ENCODE assay signal across 9 mouse cellular contexts in genomic region chr8:117107533-117107932, GRCm38 (mm10). TPM values are rescaled to one million over a fixed set of nuclear protein-coding genes. Genes with fewer than 3 reads are reported as not detected.
DNase-seq lines count a peak whose midpoint lies in the region; ATAC-seq and TF ChIP-seq lines count a peak whose summit lies in the region.
"Had no signal": no experiment of that assay in that cellular context is flagged by ENCODE, and none has a peak within 500 bp of the region (broad histone marks: within the 10 kb centered on the region; RNA-seq: fewer than 3 reads in every experiment).

No protein-coding gene starts in this region.

- ATAC-seq in midbrain, embryonic 11.5 days (ENCODE audit: low FRiP score): no peak
- no peak for ATAC-seq in midbrain, embryonic 16.5 days

- no peaks in the 10 kb centered on the region for H3K79me2 ChIP-seq in liver, adult 2 months (ENCODE audit: control insufficient read depth, insufficient read depth, low read length)

- no peaks in the 10 kb centered on the region for H3K27me3 ChIP-seq in midbrain, embryonic 11.5 days (ENCODE audit: control insufficient read depth, insufficient read depth, low read length)
- no peaks in the 10 kb centered on the region for H3K27me3 ChIP-seq in midbrain, embryonic 16.5 days (ENCODE audit: control insufficient read depth, insufficient read depth, low read depth, low read length)
- no peaks in the 10 kb centered on the region for H3K27me3 ChIP-seq in liver, adult 2 months (ENCODE audit: control insufficient read depth, insufficient read depth, low read length)
- H3K27me3 ChIP-seq in thymus, adult 2 months (ENCODE audit: control insufficient read depth, insufficient read depth, low read length): no peaks in the 10 kb centered on the region
- H3K27me3 ChIP-seq: embryonic facial prominence, embryonic 15.5 days had no signal

- TF ChIP-seq CTCF in liver, adult 2 months (IDR thresholded peaks at IDR 0.05; ENCODE audit: low read depth, low read length): peak; percentile 85
- peak; percentile 71; the same call in 1 of the 2 replicates for TF ChIP-seq CTCF in thymus, adult 2 months (IDR thresholded peaks at IDR 0.05; ENCODE audit: borderline replicate concordance, control insufficient read depth, extremely low read depth, insufficient read depth, low read length, poor library complexity)

- peak; percentile 94 for DNase-seq in midbrain, embryonic 11.5 days (ENCODE audit: low spot score, missing footprints)
- DNase-seq in cerebellum, adult 11 months: peak; percentile 31
- DNase-seq in gastrocnemius, adult 18-20 months (ENCODE audit: low spot score): peak; percentile 57
- peak; percentile 42 to 81 for DNase-seq in kidney, adult 8-10 months
- peak; percentile 26 for DNase-seq in liver, adult 2 months (ENCODE audit: extremely low read depth, low read depth, low spot score)
- peak; percentile 38 for DNase-seq in ovary, adult 18-20 months (ENCODE audit: low spot score)
- peak; percentile 86 for DNase-seq in thymus, adult 2 months

- H3K4me1 ChIP-seq in midbrain, embryonic 11.5 days (ENCODE audit: control insufficient read depth, insufficient read depth, low read length): no peaks in the 10 kb centered on the region
- no peaks in the 10 kb centered on the region for H3K4me1 ChIP-seq in midbrain, embryonic 16.5 days (ENCODE audit: control insufficient read depth, insufficient read depth, low read length)
- no peaks in the 10 kb centered on the region for H3K4me1 ChIP-seq in liver, adult 2 months (ENCODE audit: control insufficient read depth, insufficient read depth, low read length)
- H3K4me1 ChIP-seq in thymus, adult 2 months (replicated peaks; ENCODE audit: control insufficient read depth, insufficient read depth, low read length): no peaks in the 10 kb centered on the region
- H3K4me1 ChIP-seq: embryonic facial prominence, embryonic 15.5 days had no signal

- no peak overlapping the region for H3K9ac ChIP-seq in midbrain, embryonic 11.5 days (ENCODE audit: low read length)
- H3K9ac ChIP-seq in midbrain, embryonic 16.5 days (ENCODE audit: low read depth, low read length): no peak overlapping the region
- no peak overlapping the region for H3K9ac ChIP-seq in liver, adult 2 months (ENCODE audit: low read depth, low read length)
- H3K9ac ChIP-seq: embryonic facial prominence, embryonic 15.5 days had no signal

- no peak overlapping the region for H3K27ac ChIP-seq in midbrain, embryonic 11.5 days (ENCODE audit: low read depth, low read length)
- H3K27ac ChIP-seq in midbrain, embryonic 16.5 days (ENCODE audit: low read length): no peak overlapping the region
- H3K27ac ChIP-seq in liver, adult 2 months (replicated peaks; ENCODE audit: insufficient read depth, low read depth, low read length): no peak overlapping the region
- H3K27ac ChIP-seq in thymus, adult 2 months (ENCODE audit: control insufficient read depth, insufficient read depth, low read length): no peak overlapping the region
- H3K27ac ChIP-seq: embryonic facial prominence, embryonic 15.5 days had no signal

- H3K4me3 ChIP-seq in midbrain, embryonic 11.5 days (ENCODE audit: low read depth, low read length): no peak overlapping the region
- no peak overlapping the region for H3K4me3 ChIP-seq in midbrain, embryonic 16.5 days (ENCODE audit: low read depth, low read length)
- no peak overlapping the region for H3K4me3 ChIP-seq in liver, adult 2 months (ENCODE audit: insufficient read depth, low read depth, low read length)
- no peak overlapping the region for H3K4me3 ChIP-seq in thymus, adult 2 months (ENCODE audit: control insufficient read depth, insufficient read depth, low read length)
- H3K4me3 ChIP-seq: embryonic facial prominence, embryonic 15.5 days had no signal

- 15% methylated on average over 9 of the region's 9 CpGs for WGBS in midbrain, embryonic 11.5 days
- WGBS in midbrain, embryonic 16.5 days: 21% methylated on average over 8 of the region's 9 CpGs
- WGBS in liver, adult 2 months: 47% methylated on average over 9 of the region's 9 CpGs
- 11% methylated on average over 9 of the region's 9 CpGs for WGBS in thymus, adult 2 months

- H3K4me2 ChIP-seq in midbrain, embryonic 11.5 days: no peak overlapping the region
- no peak overlapping the region for H3K4me2 ChIP-seq in midbrain, embryonic 16.5 days (ENCODE audit: low read length)
- H3K4me2 ChIP-seq: embryonic facial prominence, embryonic 15.5 days had no signal

- H3K9me3 ChIP-seq in midbrain, embryonic 11.5 days (ENCODE audit: control insufficient read depth, low read length): no peaks in the 10 kb centered on the region
- H3K9me3 ChIP-seq in midbrain, embryonic 16.5 days (replicated peaks; ENCODE audit: control insufficient read depth, low read length, poor library complexity, severe bottlenecking): no peaks in the 10 kb centered on the region
- H3K9me3 ChIP-seq: embryonic facial prominence, embryonic 15.5 days had no signal

- TF ChIP-seq POLR2A in liver, adult 2 months (IDR thresholded peaks at IDR 0.05; ENCODE audit: extremely low read depth, insufficient read depth, low read length): no peak
- TF ChIP-seq POLR2A in thymus, adult 2 months (IDR thresholded peaks at IDR 0.05; ENCODE audit: control insufficient read depth, extremely low read depth, insufficient read depth, low read length, poor library complexity): no peak

- no peaks in the 10 kb centered on the region for H3K36me3 ChIP-seq in midbrain, embryonic 11.5 days (ENCODE audit: control insufficient read depth, insufficient read depth, low read length)
- H3K36me3 ChIP-seq in midbrain, embryonic 16.5 days (ENCODE audit: control insufficient read depth, insufficient read depth, low read length): no peaks in the 10 kb centered on the region
- H3K36me3 ChIP-seq in liver, adult 2 months (ENCODE audit: control insufficient read depth, insufficient read depth, low read length): no peaks in the 10 kb centered on the region
- H3K36me3 ChIP-seq in thymus, adult 2 months (ENCODE audit: control insufficient read depth, insufficient read depth, low read length): no peaks in the 10 kb centered on the region
- H3K36me3 ChIP-seq: embryonic facial prominence, embryonic 15.5 days had no signal

RNA-seq across cellular contexts. Expression of gene Bco1, which starts 11.9 kb away (rescaled TPM):
- polyA plus RNA-seq in midbrain, embryonic 11.5 days (2014; fragmentation: Nextera tagmentation; extraction: Ambion mirVana): 0.18 and 0.28 TPM in 2 replicates
- 0.35 TPM in 2 replicates for polyA plus RNA-seq in midbrain, embryonic 16.5 days (2015; fragmentation: Nextera tagmentation; extraction: Ambion mirVana)
- total RNA-seq in gastrocnemius, adult 18-20 months (2021): under 1 TPM in 1 of 2 experiments, not detected in 1; 0.12 TPM
- total RNA-seq in liver, adult 2 months (2014; rRNA removed): 5.2 and 7.2 TPM in 2 replicates
- 4.0 TPM in 2 replicates for polyA plus RNA-seq in liver, adult 2 months (2012; rRNA removed)
- polyA plus RNA-seq in thymus, adult 2 months (2012; rRNA removed): 0.06 and 0.07 TPM in 2 replicates

RNA-seq across cellular contexts. Expression of gene Pkd1l2, which starts 25.3 kb away (rescaled TPM):
- polyA plus RNA-seq in midbrain, embryonic 11.5 days (2014; fragmentation: Nextera tagmentation; extraction: Ambion mirVana): not detected in 2 replicates
- polyA plus RNA-seq in midbrain, embryonic 16.5 days (2015; fragmentation: Nextera tagmentation; extraction: Ambion mirVana): 0.04 TPM in 1 of 2 replicates, not detected in the other
- total RNA-seq in gastrocnemius, adult 18-20 months (2021): under 1 TPM; 0.16 to 0.24 TPM
- total RNA-seq in liver, adult 2 months (2014; rRNA removed): not detected in 2 replicates
- not detected in 2 replicates for polyA plus RNA-seq in liver, adult 2 months (2012; rRNA removed)
- polyA plus RNA-seq in thymus, adult 2 months (2012; rRNA removed): 0.09 and 0.16 TPM in 2 replicates

RNA-seq across cellular contexts. Expression of gene Gan, which starts 50.4 kb away (rescaled TPM):
- polyA plus RNA-seq in midbrain, embryonic 11.5 days (2014; fragmentation: Nextera tagmentation; extraction: Ambion mirVana): 2.2 and 2.3 TPM in 2 replicates
- 3.2 and 3.4 TPM in 2 replicates for polyA plus RNA-seq in midbrain, embryonic 16.5 days (2015; fragmentation: Nextera tagmentation; extraction: Ambion mirVana)
- total RNA-seq in gastrocnemius, adult 18-20 months (2021): 1 to 10 TPM; 4.7 to 5.2 TPM
- total RNA-seq in liver, adult 2 months (2014; rRNA removed): 1.2 and 1.3 TPM in 2 replicates
- 1.1 and 1.5 TPM in 2 replicates for polyA plus RNA-seq in liver, adult 2 months (2012; rRNA removed)
- polyA plus RNA-seq in thymus, adult 2 months (2012; rRNA removed): 6.3 and 7.1 TPM in 2 replicates

Comparison
In these comparisons a context has a peak if more than half of its experiments do, and no peak if none do; other contexts are left out.
1. DNase-seq: peak in every context shown above with its lines; median percentile 94 in midbrain, embryonic 11.5 days; 86 in thymus, adult 2 months; 62 in kidney, adult 8-10 months; 57 in gastrocnemius, adult 18-20 months; 38 in ovary, adult 18-20 months; 31 in cerebellum, adult 11 months; 26 in liver, adult 2 months.